Mouse (Mus musculus) lung, postnatal 36 days (tissue): ENCODE results near the gene Baiap2l1.

Source experiments
- DNase-seq: peaks from one replicate; pipeline ENCODE4 v3.0.0; 2022; ENCODE audit warnings: mixed read lengths

Baiap2l1 gene

DNA sequence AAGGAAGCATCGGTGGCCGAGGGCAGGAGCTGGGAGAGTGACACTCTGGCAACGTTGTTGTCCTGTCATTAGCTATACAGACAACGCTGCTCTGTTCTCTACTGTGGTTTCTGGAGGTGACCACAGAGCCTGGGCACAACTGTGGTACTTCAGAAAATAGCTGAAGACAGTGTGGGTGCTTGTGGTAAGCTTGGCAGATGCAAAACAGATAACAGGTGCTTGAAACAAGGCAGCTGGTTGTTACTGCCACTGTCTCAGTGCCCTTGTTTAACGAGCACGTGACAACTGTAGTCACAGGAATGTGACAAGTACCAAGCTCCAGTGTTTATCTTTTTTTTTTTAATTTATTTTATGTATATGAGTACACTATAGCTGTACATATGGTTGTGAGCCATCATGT is 13.3 kb downstream of the Baiap2l1 start:
- DNase-seq, result no peak

DNA sequence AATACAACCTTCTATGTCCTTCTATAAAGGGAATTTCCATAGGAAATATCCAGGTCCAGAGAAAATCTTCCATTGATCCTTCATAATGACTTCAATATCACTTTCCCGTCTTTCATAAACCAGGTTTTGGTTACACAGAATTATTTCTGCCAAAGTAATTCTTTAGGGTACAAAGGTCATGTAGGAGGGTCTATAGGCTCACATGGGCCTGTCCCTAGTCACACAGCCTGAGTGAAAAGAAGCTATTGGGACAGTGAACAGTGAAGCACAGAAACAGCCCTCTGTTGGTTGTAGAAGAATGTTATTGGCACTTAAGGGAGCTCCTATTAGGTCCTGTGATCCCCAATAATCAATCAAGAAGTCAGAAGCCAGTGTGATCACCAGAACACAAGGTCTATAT is 16.8 kb downstream of the Baiap2l1 start:
- no peak for DNase-seq

DNA sequence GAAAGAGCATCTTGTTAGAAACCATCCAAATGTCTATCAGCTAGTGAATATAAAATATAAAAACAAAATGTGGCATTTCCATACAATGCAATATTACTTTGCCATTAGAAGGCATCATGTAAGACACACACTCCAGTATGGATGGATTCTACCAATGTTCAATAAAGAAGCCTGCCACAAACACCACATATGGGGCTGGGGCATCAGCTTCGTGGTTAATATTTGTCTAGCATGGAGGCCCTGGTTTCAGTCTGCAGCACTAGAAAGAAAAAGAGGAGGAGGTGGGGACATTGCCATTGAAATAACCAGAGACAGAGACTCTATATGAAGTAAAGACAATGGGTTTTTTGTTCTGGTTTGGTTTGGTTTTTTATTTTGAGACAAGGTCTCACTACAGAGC is 19.1 kb downstream of the Baiap2l1 start:
- no peak for DNase-seq

DNA sequence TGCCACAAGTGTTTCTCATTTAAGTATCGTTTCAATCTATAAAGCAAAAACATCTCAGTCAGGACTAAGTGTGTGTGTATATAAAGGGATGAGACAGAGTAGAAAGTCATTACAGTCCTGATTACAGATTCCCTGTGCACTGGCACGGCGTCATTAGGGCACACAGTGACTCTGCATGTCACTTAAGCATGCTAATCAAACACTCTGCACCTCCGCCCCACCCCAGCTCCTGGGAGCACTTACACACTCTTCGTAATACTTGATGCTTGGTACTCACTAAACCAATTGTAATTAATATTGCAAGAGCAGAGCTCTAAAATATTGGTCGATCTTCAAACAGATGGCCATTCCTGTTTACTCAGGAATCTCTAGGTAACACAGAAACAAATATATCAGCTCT is 22.6 kb downstream of the Baiap2l1 start:
- peak; percentile 80 for DNase-seq

DNA sequence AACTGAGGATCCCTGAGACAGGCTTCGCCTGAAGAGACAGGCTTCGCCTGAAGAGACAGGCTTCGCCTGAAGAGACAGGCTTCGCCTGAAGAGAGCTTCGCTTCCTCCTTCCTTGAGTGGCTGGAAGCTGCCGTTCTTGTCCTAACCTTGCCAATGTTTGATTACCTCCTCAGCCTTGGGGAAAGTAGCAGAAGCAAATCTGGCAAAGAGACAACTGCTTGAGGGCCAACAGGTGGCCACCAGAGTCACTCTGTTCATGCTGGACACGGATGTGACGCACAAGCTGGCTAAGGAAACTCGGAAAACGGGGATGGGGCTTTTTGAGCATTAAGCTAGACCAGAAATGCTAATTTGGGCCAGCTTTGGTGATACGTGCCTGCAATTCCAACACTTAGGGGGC is 23.9 kb downstream of the Baiap2l1 start:
- peak; percentile 76 for DNase-seq

DNA sequence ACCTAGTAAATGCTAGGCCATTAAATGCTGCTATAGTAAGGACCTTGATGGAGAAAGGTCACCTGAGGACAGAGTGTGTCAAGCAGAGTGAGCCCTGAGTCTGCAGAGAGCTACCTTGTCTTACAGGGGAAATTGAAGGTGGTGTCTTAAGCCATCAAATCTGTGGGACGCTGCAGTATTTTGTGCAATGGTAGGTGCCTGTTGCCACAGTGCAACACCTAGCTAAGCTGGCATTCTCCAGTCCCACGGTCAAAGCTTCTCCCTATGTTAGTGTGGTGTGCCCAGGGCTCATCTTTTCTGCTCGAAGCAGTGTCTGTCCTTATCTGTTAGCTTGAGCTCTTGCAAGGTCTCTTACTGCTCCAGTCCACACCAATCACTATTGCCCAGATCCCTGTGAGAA is 35.2 kb downstream of the Baiap2l1 start:
- DNase-seq, result no peak

DNA sequence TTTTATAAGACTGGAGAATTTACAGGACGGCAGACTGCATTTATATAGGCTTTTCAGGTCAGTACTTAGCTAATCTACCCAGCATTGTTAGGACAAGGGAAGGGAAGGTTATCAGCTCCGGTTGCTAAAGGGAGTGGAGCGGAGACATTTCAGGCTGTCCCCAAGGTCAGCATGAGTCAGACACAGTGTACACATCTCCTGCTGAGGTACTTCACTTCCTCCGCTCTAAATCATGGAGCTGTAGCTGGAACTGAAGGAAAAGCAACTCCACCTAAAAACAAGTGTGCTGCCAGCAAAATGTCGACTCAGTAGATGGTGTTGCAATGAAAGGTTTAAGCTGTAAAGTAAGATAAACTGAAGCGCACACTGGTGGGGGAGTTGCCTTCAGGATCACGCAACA is 36.2 kb downstream of the Baiap2l1 start:
- peak; percentile 71 for DNase-seq

DNA sequence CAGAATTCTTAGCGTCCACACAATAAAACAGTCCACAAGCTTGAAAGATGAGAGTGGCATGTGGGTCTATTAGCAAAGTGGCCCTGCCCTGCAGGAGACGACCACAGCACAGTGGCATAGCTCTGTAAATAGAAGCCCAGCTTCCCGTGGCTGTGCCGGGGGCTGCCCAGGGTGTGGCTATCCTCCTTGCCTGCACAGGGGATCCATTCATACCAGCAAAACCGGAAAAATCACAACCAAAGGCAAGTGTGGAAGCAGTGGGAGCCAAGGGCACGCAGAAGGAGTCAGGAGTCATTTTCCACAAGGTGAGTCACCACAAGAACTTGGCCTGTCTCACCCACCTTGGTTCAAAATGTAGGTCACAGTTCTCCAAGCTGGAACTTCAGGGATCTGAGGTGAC is 39.6 kb downstream of the Baiap2l1 start:
- DNase-seq, result peak; percentile 48

DNA sequence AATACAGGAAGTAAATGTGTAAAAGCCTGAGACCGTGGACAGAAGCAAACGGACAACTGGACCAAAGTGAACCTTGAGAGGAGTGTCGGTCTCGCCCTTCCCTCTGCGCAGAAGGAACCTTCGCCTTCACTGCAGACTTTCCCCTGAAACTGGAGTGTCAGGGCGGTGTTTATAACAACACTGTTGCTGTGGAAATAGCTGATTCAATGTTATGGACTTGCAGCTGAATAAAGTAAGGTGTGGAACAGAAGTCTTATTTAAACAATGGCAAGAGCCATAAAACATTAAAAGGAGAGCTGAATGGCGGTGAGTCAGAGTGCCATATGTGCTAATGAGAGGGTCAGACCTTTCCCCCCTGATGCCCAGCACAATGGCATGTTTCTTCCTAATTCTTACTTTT is 40.5 kb downstream of the Baiap2l1 start:
- DNase-seq, result peak; percentile 55

DNA sequence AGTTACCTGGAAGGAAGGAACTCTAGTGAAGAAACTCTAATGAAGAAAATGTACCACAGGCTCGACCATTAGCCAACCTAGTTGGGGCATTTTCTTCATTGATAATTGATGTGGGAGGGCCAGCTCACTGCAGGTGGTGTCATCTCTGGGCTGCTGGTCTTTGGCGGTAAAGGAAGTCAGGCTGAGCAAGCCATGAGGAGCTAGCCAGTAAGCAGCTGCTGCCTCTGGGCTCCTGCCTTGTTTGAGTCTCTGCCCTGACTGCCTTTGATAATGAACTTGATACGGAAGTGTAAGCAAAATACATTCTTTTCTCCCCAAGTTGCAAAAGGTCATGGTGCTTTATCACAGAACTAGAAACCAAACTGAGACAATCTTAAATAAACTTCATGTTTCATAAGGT is 41.5 kb downstream of the Baiap2l1 start:
- DNase-seq, result no peak

DNA sequence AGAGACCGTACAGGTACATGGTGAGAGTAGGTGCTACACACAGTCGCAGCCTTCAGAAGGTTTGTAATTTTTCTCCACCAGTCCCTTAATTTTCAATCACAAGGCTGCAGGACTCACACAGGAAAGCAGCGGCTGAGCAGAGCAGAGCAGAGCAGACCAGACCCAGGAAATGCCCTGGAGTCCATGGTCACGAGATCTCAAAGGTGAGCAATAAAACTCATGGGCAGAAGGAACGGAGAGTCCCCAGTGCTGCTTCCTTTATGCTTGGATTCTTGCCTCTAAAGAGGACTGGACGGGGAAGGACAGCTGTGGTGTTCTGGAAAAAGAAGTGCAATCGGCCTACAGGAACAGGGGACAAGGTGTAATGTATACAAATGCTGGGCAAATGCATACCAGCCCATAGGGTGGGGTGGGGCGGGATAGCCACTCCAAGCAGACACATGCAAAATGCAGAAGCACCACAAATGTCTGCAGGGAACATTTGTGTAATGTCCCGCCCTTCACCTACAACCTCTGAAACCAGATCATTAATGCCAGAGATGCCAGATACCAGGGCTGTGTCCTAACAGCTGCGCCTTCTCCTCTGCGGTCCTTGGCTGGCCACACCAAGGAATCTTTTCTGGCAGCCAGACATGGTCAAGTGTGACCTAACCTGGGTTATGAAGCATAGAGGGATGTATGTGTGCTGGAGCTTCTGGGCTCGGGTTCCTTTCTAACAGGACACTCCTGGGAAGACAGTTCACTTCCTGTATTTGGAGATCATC is 43.0 kb downstream of the Baiap2l1 start:
- DNase-seq, result no peak

DNA sequence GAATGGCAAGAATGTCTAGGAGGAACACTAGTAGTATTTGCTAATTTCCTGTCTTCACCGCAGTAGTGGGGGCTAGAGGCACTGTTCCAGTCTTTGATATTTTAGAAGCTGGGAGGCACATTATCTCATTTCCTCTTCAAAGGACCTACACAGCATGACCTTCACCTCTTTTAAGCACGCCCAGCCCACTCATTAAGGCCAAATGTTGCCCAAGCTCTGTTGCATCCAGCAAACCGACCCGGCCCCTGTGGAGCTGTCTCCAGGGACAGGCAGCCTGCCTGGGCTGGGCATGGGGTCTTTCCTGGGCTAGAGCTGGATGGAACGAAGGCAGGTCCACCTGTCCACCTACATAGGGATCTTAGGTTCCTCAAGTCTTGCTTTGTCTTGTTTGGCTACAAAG is 44.6 kb downstream of the Baiap2l1 start:
- no peak for DNase-seq

DNA sequence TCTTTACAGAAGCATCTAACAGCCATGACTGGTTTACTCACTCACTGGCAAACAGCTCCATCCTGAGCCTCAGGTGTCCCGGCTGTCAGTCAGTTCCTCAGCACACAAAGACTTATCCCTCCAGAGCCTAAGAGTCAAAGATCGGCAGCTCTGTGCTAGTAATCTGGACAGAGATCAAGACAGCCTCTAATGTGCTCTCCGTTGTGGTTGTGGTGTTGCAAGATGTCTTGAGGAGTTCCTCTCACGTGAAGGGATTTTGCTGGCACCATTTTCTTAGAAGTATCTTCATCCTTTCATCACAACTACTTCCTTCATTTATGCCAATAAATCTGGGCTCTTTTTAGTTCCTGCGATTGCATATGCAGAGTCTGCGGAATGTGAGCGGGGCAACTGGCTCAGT is 45.7 kb downstream of the Baiap2l1 start:
- DNase-seq, result peak; percentile 39

DNA sequence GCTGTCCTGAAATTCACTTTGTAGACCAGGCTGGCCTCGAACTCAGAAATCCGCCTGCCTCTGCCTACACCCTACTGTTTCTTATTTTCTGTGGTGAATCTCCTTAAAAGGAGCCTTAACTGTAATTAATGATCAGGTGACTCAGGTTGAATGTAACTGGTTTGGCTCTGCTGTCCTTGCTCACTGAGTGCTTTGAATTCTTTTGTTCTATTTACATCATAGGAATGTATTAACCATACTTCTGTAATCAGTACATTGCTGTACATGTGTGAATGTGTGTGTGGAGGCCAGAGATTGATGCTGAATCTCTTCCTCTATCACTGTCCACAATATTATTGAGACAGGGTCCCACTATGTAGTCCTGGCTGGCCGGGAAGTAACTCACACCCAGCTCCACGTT is 49.0 kb downstream of the Baiap2l1 start:
- DNase-seq, result no peak

DNA sequence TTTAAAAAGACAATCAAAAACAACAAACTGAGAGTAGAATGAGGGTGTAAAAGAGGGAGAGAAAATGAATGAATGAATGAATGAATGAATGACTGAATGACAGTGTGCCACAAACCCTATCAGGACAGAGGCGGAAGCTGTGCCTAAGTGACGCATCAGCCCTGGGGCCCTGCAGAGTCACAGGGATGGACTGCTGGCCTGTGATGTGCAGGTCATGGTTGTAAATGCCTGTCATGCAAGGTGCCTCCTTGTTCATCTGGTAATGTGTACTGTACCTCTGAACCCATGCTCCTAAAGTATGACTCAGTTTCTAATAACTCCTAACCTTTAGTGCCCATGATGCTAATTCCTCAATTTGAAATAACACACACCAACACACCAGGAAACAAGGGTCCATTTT is 54.8 kb downstream of the Baiap2l1 start:
- DNase-seq, result no peak

DNA sequence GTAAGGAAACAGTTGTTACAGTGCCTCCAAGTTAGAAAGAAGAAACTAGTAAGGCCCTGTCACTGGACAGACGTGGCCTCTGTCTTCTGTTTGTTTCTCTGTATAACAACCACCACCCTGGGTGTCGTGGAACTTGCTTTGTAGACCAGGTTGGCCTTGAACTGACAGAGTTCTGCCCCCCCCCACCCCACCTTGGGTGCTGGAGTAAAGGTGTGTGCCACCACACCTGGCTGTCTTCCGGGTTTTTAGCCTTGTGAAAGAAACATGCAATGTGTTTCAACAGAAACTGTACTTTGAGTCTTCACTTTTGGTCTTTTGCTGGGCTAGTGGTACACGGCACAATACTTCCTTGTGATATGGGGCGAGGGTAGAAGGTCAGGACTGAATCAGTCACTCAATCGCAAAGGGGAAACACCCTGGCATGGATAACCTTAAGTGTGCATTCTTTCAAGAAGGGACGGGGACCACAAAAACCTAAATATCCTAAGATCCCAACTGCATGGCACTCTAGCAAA is 61.8 kb downstream of the Baiap2l1 start:
- DNase-seq, result no peak

DNA sequence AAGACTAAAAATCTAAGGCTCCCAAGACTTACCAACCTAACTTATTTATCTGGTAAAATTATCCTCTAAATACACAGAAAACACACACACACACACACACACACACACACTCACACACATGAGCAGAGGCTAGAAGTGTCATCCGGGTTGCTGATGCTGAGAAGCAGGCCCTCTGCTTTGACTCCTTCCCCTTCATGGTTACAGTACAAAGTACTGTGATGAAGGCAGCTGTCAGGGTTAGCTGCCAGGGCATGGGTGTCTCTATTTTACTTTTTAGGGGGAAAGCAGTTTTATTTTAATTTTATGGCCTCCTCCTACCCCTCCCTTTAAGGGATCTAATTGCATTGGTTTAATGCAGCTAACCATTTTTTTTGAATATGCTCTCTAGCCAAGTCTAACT is 62.6 kb downstream of the Baiap2l1 start:
- no peak for DNase-seq

DNA sequence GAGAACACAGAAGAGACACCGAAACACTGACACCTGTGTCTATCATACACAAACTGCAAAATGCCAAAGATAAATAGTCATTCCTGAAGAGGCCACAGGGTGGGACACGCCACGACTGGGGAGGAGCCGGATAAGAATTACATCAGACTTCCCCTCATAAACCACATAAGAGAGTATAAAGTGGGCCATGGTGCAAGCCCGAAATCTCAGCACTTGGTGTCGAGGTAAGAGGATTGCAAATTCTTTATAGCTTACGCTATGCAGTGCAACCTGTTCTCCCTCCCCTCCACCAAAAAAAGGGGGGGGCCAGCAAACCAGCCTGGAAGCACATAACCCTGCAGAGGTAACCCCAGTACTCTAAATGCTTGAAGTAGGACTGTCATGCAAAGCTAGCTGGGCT is 63.0 kb downstream of the Baiap2l1 start:
- peak; percentile 75 for DNase-seq

DNA sequence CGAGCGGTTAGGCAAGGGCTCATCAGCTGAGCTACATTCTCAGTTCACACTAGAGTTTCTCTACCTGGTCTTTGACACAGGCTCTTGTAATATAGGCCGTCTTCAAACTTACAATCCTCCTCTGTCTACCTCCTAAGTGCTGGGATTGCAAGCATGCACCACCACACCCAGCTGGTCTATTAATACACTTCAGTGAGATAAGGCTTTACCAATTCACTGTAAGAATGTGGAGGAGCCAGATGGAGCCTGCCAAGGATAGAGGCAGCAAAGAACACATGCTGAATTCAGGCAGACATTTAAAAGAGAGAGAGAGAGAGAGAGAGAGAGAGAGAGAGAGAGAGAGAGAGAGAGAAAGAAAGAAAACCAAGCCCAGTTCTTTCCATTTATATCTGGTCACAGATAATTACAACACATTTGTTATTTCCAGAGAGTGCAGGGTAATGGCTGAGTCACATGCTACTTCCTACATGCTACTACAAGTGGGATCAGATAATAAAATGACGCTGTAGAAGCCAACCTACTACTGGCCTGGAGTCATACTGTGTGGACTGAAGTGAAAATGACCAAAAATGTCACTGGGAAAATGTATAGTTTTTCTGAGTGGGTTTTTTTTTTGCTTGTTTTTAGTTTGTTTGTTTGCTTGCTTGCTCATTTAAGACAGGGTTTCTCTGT is 68.0 kb downstream of the Baiap2l1 start:
- DNase-seq, result peak; percentile 51

DNA sequence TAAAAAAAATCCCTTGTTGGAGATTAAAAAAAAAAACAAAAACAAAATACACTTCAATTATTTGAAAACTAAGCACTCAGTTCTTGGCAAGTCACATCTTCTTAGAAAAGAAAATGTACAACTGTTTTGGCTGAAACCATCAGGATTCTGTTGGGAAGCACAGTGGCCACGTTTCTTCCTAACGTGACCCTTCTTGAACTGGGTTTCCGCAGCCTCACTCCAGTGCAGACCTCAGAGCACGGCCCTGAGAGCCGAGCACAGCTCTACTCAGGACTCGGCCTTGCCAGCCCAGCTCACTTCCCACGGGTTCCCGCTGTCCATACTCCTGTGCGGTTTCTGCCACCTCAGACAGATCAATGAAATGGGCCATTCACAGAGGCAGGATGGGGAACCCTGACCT is 69.5 kb downstream of the Baiap2l1 start:
- DNase-seq, result no peak

DNA sequence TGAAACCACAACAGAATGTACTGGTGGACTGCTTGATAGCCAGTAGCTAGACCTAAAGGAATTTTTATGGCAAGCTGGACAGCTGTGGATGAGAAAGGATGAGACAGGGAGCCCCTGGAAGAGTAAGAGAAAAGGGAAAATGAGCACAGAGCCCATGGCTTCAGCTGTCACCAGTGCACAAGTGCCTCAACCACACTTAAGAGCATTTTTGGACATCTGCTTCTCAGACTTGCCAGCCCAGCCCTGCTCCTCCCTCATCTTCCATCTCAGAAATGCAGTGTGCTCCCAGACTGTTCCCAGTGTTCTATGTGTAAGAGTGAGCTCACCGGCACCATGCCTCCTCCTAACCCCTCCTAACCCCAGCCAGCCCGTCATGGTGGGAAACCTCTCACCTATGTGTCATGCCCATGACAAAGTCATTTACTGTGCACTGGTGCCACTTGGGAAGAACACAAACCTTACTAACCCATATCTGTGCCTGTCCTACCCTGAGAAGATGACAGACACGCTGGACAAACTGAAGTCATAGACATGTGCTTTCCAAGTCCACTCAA is 70.6 kb downstream of the Baiap2l1 start:
- DNase-seq, result no peak

DNA sequence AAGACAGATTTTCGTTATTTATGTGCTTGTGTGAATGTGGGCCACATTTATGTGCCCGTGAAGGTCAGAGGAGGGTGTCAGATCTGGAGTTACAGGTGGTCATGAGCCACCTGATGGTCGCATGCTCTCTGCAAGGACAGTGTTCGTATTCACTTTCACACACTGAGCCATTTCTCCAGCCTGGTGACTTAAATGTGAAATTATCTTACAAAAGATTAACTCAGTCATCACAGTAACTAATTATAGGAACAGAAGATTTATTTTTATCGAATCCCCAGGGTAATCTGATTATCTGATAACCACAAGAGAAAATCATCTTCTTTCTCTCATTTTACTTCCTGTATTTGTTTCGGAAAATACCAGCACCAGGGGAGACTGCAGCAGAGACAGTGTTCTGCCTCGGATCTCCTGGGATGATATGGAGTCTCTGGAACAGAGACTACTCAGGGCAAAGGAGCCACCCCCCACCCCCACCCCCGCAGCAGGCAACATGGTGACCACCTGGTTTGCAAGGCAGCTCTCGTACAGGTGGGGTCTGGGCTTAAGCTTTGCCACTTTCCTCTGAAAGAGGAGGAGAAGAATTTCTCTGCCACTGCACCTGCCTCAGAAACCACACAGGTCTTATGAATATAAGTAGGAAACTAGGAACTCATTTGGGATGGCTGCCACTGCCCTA is 71.2 kb downstream of the Baiap2l1 start:
- DNase-seq, result no peak

DNA sequence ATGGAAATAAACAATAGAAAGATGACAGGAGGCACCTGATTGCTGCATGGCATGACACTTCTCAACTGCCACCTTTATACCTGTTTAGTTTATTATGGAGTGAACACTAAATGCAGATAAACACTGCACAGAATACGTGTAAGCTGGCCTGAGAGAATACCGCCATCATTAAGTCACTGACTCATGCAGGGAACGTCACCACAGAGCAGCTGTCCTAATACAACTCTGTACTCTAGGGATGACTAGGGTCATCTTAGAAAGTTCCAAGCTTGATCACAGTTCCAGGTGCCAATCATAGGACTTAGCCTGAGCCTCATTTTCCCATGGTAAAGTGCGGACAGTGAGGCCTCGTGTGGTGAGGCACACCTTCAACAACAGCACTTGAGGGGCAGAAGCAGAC is 73.3 kb downstream of the Baiap2l1 start:
- DNase-seq, result no peak
